Mouse (Mus musculus) kidney, adult 18-20 months (tissue): Measurements from ENCODE around the gene Pdgfra.

Experiments used
- DNase-seq: peaks from one replicate; pipeline ENCODE4 v3.0.0; 2021

Pdgfra gene

DNA sequence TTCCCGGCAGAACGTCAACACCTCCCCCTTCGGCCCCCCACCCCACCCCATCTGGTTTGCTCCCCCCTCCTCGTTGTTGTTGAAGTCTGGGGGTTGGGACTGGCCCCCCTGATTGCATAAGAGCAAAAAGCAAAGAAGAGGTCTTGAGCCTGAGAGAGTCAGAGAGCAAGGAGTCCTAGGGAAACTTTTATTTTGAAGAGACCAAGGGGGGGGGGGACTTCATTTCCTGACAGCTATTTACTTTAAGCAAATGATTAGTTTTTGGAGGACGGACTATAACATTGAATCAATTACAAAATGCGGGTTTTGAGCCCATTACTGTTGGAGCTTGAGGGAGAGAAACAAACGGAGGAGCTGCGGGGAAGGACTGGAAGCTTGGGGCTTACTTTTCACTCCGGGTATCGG, at the start of gene Pdgfra:
Pdgfra (plus strand) TSS at position 272 of the 405 bp plus-strand sequence.
- DNase-seq = no peak

DNA sequence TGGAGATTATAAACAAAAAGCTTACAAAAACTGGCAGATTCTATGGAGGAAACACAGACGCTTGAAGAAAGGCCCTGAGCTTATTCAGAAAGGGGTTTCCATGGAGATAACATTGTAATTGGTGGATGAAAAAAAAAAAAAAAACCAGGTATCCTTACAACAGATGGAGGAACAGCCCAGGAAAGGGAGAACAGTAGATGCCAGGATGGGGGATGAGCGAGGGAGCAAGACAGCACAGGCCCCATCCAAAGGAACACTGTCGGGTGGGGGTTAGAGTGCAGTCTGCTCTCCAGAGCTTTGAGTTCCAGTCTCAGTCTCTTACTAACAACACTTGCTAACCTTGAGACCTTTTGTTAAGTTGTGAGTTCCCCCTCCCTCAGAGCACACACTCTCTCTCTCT, 45.6 kb upstream of the Pdgfra start:
- no peak for DNase-seq

DNA sequence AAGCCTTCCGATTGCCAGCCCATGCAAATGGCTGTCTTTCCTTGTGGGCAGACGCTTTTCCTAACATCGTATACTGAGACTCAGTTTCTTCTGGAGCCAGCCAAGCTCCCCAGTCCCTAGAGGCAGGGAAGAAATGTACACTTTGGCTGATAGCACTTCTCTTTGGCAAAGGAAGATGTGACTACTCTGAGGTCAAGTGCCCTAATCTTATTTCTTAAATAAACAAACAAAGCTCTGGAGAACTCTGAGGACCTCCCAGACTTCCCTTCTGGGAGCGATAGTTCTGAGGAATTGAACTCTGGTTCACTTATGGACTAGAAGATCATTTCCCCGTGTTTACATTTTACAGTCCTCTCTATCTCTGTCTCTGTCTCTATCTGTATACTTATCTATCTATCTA, 42.7 kb upstream of the Pdgfra start:
- DNase-seq = no peak

DNA sequence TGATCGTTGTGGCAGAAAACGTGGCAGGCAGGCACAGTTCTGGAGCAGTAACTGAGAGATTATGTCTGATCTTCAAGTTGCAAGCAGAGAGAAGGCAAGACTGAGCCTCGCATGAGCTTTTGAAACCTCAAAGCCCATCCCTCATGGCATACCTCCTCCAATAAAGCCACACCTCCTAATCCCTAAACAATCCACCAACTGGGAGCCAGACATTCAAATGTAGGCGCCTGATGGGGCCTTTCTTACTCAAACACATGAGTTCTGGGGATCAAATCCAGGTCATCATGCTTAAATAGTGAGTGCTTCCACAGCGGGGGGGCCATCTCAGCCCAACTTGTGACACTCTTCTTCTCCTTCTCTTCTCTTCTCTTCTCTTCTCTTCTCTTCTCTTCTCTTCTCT, 40.3 kb upstream of the Pdgfra start:
- DNase-seq = no peak

DNA sequence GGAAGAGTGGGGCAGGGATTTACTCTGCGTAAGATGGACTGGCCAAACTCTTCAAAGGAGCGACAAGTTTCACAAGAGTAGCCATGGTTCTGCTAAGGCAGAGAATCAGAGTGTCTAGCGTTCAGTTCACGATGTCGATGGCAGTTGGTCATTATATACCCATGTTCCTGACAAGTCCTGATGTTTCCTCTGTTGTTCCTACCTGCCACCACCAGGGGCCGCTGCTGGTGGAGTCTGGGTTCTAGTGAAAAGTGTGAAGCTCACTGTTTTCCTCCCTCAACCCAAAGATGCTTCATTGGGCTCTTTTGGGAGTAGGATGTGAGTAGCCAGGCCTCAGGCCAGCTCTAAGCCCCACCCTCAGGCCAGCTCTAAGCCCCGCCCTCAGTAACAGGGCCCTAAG, 33.3 kb upstream of the Pdgfra start:
- DNase-seq = no peak

DNA sequence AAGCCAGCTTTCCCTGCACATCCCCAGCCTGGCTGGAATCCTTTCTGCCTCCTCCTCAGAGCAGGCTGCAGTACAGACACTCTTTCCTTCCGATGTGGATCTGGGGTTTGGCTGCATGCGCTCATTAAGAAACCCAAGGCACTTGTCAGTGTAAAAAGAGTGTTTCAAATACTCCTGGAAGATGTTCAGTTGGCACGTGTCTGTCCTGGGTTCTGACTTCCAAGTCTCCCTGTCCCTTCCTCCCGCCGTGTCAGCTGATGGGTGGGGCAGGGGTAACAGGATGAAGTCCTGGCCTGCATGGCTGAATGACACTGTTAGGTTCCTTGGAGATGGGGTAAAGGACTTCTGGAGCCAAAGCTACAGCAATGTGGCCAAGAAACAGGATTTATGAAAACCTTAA, 30.4 kb upstream of the Pdgfra start:
- DNase-seq = no peak

DNA sequence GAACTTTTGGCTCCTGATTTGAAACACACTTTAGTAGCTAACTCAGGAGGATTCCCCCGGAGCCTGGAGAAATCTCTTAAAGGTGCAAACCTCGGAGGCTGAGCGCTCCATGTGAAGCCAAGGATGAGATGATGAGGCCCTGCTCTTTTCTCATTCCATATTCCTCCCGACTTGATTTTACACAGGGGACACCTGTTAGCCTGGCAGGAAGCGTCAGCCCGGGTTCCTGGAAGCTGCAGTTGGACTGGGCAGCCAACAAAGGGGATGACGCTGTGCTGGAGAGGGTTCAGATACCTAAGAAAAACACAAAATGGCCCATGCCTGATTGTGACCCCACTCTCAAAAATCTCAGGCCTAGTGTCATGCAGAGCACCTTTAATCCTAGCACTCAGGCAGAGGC, 17.4 kb upstream of the Pdgfra start:
- DNase-seq = no peak

DNA sequence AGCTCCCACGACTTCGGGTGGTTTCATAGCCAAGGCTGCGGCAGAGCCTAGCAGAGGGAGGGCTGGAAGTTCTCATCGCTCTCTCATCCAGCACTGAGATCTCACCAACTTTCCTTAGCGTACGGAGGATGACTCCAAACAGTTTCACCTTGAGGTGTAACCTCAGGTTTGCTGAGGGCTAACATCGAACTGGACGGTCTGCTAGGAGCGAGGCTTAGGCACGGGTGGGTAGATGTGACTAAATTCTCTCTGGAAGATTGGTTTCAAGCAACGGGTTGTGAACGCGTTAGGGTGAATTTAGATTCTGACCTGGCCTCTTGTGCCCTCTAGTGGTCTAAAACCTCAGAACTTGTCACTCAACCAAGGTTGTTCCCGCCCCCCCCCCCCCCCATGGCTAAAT, 9.0 kb upstream of the Pdgfra start:
- DNase-seq = peak; percentile 66

DNA sequence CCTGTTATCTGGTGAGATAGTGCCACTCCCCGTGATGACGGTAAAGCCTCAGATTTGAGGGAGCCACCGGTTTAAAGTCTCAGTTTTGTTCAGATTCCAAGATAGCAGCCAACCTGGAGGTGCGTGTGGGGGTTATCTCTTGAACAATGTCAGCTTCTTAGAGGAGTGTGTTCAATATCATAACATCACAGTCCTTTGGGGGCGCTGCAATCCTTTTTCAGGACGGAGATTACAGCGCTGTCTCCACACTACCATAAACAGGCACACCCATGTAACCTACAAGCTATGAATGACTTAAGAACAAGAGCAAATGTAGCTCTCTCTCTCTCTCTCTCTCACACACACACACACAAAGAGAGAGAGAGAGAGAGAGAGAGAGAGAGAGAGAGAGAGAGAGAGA, 8.3 kb upstream of the Pdgfra start:
- DNase-seq = no peak

DNA sequence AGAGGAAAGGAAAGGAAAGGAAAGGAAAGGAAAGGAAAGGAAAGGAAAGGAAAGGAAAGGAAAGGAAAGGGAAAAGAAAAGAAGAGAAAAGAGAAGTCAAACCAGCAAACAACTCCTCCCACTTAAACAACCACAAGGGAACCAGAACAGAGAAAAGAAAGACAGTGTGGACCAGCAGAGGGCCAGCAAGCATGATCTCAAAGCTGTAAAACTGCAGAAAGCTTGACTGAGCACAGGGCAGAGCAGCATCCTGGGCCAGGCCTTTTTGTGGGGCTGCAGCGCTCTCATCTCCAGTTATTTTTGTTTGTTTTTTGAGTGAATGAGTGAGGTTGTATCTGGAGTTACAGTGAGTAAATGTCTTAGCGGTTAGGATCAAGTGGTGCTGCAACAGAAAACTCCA, 6.8 kb upstream of the Pdgfra start:
- no peak for DNase-seq

DNA sequence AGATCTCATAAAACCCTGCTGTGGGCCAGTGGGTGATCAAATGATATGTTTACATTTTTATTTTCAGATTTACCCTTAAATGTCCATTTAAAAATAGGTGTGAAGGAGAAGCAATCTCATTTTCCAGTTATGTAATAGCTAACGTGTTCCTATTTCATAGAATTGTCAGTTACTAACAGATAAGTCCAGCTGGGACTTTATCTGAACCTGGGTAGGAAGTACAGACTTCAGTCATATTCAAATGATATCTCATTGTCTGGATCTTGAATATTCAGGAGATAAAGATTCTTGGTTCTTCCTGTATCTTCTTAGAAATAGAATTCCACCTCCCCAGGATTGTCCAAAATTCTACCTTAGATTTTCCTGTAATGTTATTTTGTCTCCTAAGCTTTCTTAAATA, 5.6 kb upstream of the Pdgfra start:
- DNase-seq = no peak

DNA sequence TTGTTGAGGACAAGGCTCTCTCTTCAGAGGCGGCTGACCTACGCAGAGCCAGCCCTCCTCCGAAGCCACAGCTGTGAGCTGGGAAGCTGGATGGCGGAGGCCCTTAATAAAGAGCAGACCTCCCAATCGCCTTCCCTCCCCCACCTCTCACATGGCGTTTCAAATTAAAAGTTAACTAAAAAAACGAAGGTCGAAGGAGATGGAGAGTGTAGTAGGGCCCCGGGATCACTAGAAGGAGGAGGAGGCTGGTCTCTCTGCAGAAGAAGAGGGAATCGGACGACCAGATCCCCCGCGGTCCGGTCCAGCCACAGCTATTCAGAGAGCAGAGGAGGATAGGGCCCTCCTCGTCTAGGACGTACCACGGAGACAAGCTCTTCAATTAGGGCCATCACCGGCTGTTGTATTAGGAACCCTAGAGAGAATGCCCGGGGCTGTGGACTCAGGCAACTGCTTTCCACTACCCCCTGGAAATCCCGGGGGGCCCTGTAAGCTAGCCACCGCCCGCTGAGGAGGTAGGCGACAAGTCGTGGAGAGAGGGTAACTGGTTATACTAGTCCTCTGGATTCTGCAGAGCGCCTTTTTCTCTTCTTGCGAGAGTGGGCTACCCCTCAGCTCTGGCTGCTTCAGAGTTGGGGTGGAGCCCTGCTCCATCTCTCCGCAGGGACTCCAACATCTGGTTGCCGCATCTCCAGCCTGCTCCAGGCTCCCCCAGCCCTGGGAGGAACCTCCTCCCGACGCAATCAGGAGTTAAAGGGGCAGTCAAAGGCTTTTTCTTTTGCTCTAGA, 3.6 kb upstream of the Pdgfra start:
- peak; percentile 43 for DNase-seq

DNA sequence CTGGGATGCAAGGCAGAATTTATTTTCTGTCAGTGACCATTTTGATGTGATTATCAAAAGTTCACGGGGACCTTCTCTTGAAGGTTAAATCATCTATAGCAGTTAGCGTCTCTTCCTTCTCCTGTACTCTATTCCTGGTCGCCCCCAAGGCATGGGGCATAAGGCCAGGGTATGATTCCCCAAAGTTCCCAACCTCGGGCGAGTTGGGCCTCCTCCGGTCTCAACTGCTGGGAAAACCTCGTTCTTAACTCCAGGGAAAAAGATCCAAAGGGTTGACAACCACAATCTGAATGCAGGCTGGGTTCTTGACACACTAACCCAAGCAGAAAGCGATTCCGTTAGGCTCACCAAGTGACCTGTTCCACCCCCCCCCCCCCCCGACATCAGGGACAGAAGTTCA, 2.7 kb upstream of the Pdgfra start:
- no peak for DNase-seq

DNA sequence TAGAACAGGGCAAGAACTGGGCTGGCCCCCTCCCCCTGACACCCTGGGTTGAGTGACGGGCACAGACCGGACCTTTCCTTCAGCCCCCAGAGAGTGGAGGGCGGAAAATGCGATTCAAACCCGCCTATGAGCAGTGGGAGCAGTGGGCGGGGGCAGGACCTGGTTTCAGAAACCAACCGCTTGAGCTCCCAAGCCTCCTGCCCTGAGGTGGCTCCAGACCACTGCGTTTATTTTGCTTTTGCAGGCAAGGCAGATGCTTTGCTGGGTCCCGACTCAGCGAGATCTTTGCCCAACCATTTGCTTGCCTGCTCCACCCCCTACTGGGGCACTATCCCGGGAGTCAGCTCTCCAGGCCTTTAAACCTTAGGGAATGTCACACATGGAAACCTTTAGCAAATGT, 2.2 kb upstream of the Pdgfra start:
- DNase-seq = peak; percentile 26

DNA sequence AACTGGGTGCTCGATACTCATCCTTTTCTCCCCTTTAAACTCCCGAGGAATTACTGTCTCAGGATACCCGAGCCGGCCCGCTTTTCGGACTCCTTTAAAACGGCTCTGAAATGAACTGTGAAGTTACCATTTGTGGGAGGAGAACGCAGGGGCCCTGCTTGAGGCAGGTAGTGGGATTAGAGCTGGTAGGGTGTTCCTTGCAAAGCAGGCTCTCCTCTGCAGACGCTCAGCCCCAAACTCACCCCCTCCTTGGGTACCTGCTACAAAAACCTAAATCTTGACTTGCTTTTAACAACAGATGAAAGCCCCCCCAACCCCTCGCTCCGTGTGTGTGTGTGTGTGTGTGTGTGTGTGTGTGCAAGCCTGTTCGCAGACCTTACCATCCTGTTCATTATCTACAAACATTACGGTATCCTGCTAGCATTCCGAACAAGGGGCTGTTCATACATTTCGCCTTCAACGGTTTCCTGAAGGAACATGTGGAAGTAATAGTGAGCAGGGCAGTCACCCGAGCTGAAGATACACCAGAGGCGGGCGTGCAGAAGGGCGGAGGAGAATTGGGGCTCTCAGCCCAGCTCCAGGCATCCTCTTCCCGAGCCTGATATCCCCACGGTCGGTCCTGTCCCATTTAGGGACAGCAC, 1.6 kb upstream of the Pdgfra start:
- DNase-seq = peak; percentile 22

DNA sequence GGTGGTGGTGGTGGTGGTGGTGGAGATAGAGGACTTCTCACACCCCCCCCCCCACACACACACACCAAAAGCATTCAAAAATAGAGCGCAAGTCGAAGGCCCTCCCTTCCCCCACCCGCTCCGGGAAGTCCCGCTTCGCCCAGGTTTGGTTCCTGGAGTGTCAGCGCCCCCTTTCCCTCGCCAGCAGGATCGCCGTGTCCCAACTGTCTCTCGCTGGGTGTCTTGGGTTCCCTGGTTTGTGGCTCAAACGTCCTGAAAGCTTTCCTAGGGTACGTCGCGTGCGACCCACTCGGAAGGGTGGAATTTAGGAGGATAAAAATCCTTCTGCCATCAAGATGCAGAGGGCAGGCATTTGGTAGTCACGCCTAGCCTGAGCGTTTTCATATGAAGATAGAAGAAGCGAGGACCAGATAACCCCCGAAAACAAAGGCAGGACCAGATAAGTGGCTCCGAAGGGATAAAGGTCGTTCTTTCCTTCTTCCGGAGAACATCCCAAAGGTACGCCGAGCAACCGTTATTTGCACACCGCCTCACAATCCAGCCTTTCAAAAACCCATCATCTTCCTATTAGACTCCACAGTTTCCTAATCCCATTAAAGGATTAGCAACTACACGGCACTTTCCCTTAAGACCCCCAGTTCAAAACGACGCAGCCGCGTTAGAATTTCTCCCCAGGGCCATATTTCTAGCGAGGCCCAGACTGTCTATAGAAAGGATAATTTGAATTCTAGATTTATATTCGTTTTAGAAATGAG, 769 bp upstream of the Pdgfra start:
- peak; percentile 64 for DNase-seq

DNA sequence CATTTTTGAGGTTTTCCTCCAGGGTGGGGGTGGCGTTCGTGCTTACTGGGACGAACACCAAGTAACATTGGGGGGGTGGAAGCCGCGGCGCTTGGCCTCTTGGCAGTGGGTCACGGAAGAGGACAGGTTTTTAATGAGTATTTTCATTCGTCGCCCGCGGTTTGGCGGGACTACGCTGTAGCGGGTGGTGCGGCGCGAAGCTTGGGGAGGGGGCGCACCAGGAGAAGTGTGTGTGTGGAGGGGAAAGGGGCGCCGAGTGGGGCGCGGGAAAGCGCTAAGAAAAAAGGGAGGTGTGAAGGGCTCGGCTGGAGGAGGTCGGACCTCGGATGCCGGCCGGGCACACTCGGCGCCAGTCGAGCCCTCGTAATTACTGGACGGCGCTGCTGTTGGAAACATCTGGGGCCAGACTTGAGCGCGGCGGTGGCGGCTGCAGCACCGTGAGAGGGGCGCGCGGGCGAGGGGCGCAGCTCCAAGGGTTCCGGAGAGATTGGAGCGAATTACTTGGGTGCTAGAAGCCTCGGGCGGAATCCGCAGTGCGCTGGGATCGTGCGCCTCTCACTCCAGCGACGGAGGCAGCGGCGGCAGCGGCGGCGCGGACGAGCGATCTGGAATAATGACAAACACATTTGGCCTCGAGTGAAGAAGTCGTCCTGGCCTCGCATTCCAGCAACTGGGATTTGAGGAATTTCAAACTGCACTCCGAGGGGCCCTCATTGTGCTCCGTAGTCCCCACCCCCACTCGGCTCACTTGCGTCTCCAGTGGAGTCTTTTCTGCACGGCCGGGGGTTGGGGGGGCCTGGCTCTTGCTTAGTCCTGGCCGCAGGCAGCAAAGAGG, 916 bp downstream of the Pdgfra start:
- DNase-seq = peak; percentile 33

DNA sequence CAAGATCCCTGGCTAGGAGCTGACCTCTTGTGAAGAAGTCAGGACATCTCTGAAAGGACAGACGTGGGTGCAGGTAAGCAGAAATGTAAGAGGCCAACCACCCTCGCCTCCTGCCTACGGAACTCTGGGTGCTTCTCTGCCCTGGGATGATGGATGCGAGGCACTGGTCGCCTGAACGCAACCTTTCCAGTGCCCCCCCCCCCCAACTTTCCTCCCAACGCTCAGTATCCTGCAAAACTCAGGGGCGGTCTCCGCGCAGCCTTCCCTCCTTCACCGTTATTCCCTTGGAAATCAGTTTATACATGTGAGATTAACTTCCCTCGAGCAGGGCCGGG, 1.5 kb downstream of the Pdgfra start:
- DNase-seq = no peak

DNA sequence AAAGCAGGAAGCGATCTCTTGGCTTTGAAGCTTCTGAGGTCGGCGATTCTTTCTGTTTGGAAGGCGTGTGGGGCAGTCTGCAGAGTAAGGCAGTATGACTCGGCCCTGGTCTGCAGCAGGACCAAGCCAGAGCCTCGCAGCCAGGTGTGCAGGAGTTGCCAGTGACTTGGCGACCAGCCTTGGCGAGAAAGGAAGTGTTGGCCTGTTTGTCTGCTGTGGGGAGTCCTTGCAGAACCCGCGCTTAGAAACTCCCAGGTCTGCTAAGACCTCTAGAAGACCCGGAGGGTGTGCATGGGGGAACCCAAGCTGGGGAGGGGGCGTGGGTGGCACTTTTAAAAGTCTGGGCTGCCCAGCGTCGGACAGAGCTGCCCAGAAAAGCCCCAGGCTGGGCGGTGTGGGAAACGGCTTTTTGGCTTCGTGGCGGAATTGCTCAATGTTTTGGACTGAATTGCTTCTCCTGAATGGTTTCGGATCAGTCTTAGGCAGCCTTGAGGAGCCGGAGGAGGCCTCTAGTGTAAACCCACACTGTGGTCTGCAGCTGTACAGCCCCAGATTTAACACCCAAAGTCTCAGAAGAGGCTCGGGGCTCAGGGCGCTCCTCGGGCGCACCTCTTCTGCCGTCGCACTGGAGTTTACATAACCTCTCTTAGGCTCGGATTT, 2.0 kb downstream of the Pdgfra start:
- peak; percentile 49 for DNase-seq

DNA sequence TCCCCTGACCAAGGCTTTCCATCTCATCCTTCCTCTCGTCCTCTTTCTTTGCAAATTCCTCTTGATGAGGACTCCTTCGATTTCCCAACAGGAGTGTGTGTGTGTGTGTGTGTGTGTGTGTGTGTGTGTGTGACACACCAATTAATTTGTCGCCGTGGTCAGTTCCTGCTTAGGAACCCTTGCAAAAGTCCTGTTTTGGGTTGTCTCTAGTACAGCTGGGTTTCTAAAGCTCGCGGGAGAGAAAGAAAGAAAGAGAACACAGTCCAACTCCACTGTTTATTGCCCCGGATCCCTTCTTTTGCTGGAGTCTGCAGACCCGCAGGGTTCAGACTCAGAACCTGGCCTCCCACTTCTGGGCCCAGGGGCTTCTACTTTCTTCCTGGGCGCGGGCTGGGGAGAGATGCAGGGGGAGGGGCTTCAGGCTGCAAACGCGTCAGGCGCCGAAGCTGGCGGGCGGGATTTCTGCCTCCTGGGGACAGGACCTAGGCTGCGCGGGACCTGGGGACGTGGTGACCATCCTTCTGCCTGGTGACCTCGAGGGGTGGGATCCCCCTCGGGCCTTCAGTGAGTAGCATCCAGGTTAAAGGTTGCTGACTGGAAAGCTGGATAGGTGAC, 2.6 kb downstream of the Pdgfra start:
- peak; percentile 38 for DNase-seq

DNA sequence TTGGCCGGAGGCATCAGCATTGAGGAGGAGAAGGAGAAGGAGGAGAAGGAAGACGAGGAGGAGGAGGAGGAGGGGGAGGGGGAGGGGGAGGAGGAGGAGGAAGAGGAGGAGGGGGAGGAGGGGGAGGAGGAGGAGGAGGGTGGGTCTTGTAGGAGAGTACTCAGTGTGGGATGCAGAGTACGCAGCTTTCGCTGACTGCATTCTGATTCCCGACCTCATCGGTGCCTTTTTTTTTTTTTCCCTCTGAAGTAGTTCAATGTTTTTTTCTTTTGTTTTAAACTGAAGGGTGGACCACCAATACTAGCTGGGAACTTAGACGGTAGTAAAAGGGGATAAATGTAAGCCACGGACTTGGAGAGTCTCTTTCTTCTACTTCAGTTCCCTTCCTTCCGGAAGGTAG, 3.2 kb downstream of the Pdgfra start:
- DNase-seq = no peak
